In the genomic region with DNA sequence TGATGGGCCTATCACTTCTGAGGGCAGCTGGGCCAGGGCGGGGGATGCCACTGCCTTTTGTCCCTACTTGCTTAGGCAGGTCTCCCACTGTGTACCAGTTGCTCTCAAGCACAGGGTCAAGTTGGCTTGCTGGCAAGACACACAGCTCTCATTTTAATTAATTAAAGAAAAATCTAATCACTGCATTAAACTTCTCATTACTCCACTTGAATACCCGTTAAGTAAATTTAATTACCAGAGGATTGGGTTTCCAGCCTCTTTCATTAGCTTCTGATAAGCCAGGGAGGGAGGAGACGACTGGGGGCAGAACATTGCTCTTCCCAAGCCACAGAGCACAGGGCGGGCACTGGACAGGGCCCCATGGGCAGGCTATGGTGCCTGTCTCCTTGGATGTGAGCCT, we compare ENCODE assay signal across 30 mouse cellular contexts.
DNase-seq lines count a peak whose midpoint lies in the region; ATAC-seq and TF ChIP-seq lines count a peak whose summit lies in the region.
"Had no signal": no experiment of that assay in that cellular context is flagged by ENCODE, and none has a peak within 500 bp of the region (broad histone marks: within the 10 kb centered on the region; RNA-seq: fewer than 3 reads in every experiment).

No protein-coding gene starts in this region.

- peaks cover 27% of the 10 kb centered on the region for H3K4me1 ChIP-seq in heart, embryonic 13.5 days
- peaks cover 31% of the 10 kb centered on the region for H3K4me1 ChIP-seq in heart, embryonic 10.5 days
- H3K4me1 ChIP-seq in kidney, adult 2 months (ENCODE audit: control insufficient read depth, insufficient read depth, low read length), result no peaks in the 10 kb centered on the region

- H3K4me3 ChIP-seq in heart, embryonic 13.5 days, result no peak overlapping the region
- H3K4me3 ChIP-seq in heart, embryonic 10.5 days, result no peak overlapping the region
- no peak overlapping the region for H3K4me3 ChIP-seq in left cerebral cortex, adult 2 months
- H3K4me3 ChIP-seq in kidney, adult 2 months (ENCODE audit: insufficient read depth, low read depth, low read length), result no peak overlapping the region
- H3K4me3 ChIP-seq: embryonic facial prominence, embryonic 10.5 days; embryonic facial prominence, embryonic 13.5 days; erythroblast, embryonic 14.5 days; forebrain, embryonic 12.5 days; heart, adult 2 months; heart, embryonic 15.5 days; hindbrain, embryonic 10.5 days; hindbrain, embryonic 13.5 days had no signal

- H3K9ac ChIP-seq in heart, embryonic 13.5 days, result no peak overlapping the region
- H3K9ac ChIP-seq: embryonic facial prominence, embryonic 13.5 days; forebrain, embryonic 12.5 days; heart, embryonic 15.5 days; hindbrain, embryonic 13.5 days had no signal

- DNase-seq in heart, embryonic 10.5 days (ENCODE audit: low spot score), result no peak
- DNase-seq in left cerebral cortex, adult 2 months (ENCODE audit: extremely low spot score in 1 of 2, low spot score in 2 of 2), result no peak
- no peak for DNase-seq in left cerebral cortex, postnatal 36 days (ENCODE audit: low spot score in 2 of 2)
- DNase-seq in brain, embryonic 14.5 days (ENCODE audit: low read depth), result peak; percentile 59
- DNase-seq in retina, embryonic 14.5 days (ENCODE audit: low spot score), result peak; percentile 24
- DNase-seq in adrenal gland, adult 8-10 months, result no peak
- DNase-seq in kidney, adult 2 months, result no peak
- DNase-seq: adrenal gland, postnatal 10 days; adrenal gland, postnatal 36 days; cerebellum, adult 11 months; cerebellum, adult 2 months; cerebellum, adult 9-11 months; cerebellum, postnatal 25 days; embryo, embryonic 11 days; gastrocnemius, postnatal 10 days; gastrocnemius, postnatal 36 days; heart, adult 2 months; heart, postnatal 10 days; heart, postnatal 36 days had no signal

- no peak for TF ChIP-seq CTCF in left cerebral cortex, adult 2 months (IDR thresholded peaks at IDR 0.05)
- no peak for TF ChIP-seq CTCF in brain, embryonic 14.5 days (IDR thresholded peaks at IDR 0.05; ENCODE audit: borderline replicate concordance, extremely low read depth, insufficient read depth, insufficient read length)
- TF ChIP-seq CTCF in kidney, adult 2 months (conservative IDR thresholded peaks at IDR 0.05; ENCODE audit: insufficient read depth, insufficient read length, low read depth, low read length), result no peak

- WGBS in heart, embryonic 13.5 days, result 36% methylated on average over 4 of the region's 4 CpGs
- WGBS in heart, embryonic 10.5 days, result 35% methylated on average over 4 of the region's 4 CpGs
- 63% methylated on average over 4 of the region's 4 CpGs for WGBS in kidney, adult 2 months

- H3K36me3 ChIP-seq in heart, embryonic 13.5 days, result no peaks in the 10 kb centered on the region
- no peaks in the 10 kb centered on the region for H3K36me3 ChIP-seq in heart, embryonic 10.5 days
- H3K36me3 ChIP-seq in kidney, adult 2 months (ENCODE audit: control insufficient read depth, insufficient read depth, low read length), result no peaks in the 10 kb centered on the region
- H3K36me3 ChIP-seq: embryonic facial prominence, embryonic 10.5 days; embryonic facial prominence, embryonic 13.5 days; forebrain, embryonic 12.5 days; heart, embryonic 15.5 days; hindbrain, embryonic 10.5 days had no signal

- intact Hi-C loops in left cerebral cortex, adult 2 months (cut with DNase I), result loop anchor here (1.0 kb wide), 3 partner anchors 25 to 46 kb away; no protein-coding TSS in a partner anchor
- intact Hi-C loops in left cerebral cortex, postnatal 36 days (cut with DNase I), result no loop called here

- no peak overlapping the region for H3K4me2 ChIP-seq in heart, embryonic 13.5 days
- H3K4me2 ChIP-seq: embryonic facial prominence, embryonic 13.5 days; forebrain, embryonic 12.5 days; heart, embryonic 11.5 days; heart, embryonic 15.5 days; hindbrain, embryonic 13.5 days had no signal

- 0 out of 2 replicates have a peak, but pooled peaks cover 3% of the 10 kb centered on the region for H3K9me3 ChIP-seq in heart, embryonic 13.5 days
- H3K9me3 ChIP-seq in heart, embryonic 10.5 days, result no peaks in the 10 kb centered on the region
- H3K9me3 ChIP-seq: embryonic facial prominence, embryonic 13.5 days; heart, embryonic 15.5 days; hindbrain, embryonic 10.5 days; hindbrain, embryonic 13.5 days had no signal

- peak overlapping the region; percentile 20; the same call in 1 of the 2 replicates for H3K27ac ChIP-seq in heart, embryonic 13.5 days (replicated peaks)
- H3K27ac ChIP-seq in heart, embryonic 10.5 days, result no peak overlapping the region
- peak overlapping the region; percentile 85 for H3K27ac ChIP-seq in left cerebral cortex, adult 2 months
- no peak overlapping the region for H3K27ac ChIP-seq in kidney, adult 2 months (ENCODE audit: insufficient read depth, low read depth, low read length)
- H3K27ac ChIP-seq: embryonic facial prominence, embryonic 10.5 days; embryonic facial prominence, embryonic 13.5 days; forebrain, embryonic 12.5 days; heart, adult 2 months; heart, embryonic 15.5 days; hindbrain, embryonic 10.5 days; hindbrain, embryonic 13.5 days had no signal

- no peak for ATAC-seq in heart, embryonic 13.5 days (ENCODE audit: extremely low read depth, insufficient number of reproducible peaks, low FRiP score, low TSS enrichment)
- ATAC-seq: activated CD4-positive, CD25-positive, alpha-beta regulatory T cell, adult 4 months; CD4-positive, CD25-positive, alpha-beta regulatory T cell, adult 4 months had no signal

- H3K27me3 ChIP-seq in heart, embryonic 13.5 days (replicated peaks), result peaks cover 3% of the 10 kb centered on the region; the same call in 1 of the 2 replicates
- H3K27me3 ChIP-seq in heart, embryonic 10.5 days (ENCODE audit: insufficient read depth, poor library complexity, severe bottlenecking), result peaks cover 11% of the 10 kb centered on the region
- no peaks in the 10 kb centered on the region for H3K27me3 ChIP-seq in kidney, adult 2 months (replicated peaks; ENCODE audit: control insufficient read depth, insufficient read depth, low read length)
- H3K27me3 ChIP-seq: embryonic facial prominence, embryonic 13.5 days; heart, embryonic 15.5 days; hindbrain, embryonic 13.5 days had no signal

- no peak for TF ChIP-seq POLR2A in brain, embryonic 14.5 days (IDR thresholded peaks at IDR 0.05; ENCODE audit: borderline replicate concordance, extremely low read depth, insufficient read depth, insufficient read length, poor library complexity, severe bottlenecking)
- TF ChIP-seq POLR2A in kidney, adult 2 months (IDR thresholded peaks at IDR 0.05; ENCODE audit: low read depth, low read length), result no peak

Comparison
In these comparisons a context has a peak if more than half of its experiments do, and no peak if none do; other contexts are left out.
1. H3K27ac ChIP-seq: peak in heart, embryonic 13.5 days (single experiment) and left cerebral cortex, adult 2 months (single experiment); none in heart, embryonic 10.5 days (single experiment) and kidney, adult 2 months (single experiment).
2. DNase-seq: peak in brain, embryonic 14.5 days (single experiment) and retina, embryonic 14.5 days (single experiment); none in heart, embryonic 10.5 days (single experiment), left cerebral cortex, adult 2 months (0 of 2), left cerebral cortex, postnatal 36 days (0 of 2), adrenal gland, adult 8-10 months (single experiment) and kidney, adult 2 months (single experiment).